Mouse (Mus musculus): ENCODE results near the gene Ankdd1b. TPM values are rescaled to one million over a fixed set of nuclear protein-coding genes. Genes with fewer than 3 reads are reported as not detected.
A peak's percentile ranks its signal among the peaks of the same experiment; 100 is the strongest.

Ankdd1b gene
- 0.50 and 0.59 TPM in 2 replicates for polyA plus RNA-seq (2015; fragmentation: Nextera tagmentation; extraction: Ambion mirVana)

DNA sequence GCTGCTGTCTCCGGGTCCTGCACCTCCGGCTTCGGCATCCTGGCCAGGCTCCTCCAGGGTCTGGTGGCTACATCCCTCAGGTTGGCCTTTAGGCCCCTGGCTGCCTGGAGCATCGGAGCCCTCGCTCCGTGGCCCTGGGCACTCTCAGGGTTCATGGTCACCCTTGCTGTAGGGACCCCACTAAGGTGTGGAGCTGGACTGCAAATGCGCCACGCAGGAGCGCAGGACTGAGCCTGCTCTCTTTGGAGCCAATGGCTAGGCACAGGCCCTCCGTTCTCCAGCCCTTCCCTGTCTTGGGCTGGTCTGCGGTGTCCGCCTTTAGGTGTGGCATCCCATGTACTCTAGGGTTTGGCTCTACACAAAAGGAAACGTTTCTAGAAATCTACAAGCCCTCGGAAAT lies at the start of gene Ankdd1b:
Gene Ankdd1b, minus strand, starts transcription at position 242 of the 400 bp plus-strand sequence.
- 80% methylated on average over 14 of the region's 14 CpGs for WGBS
- no peaks in the 10 kb centered on the region for H3K9me3 ChIP-seq
- no peak within 1 kb of the TSS for H3K27ac ChIP-seq
- peak; percentile 27; the same call in 1 of the 2 replicates for ATAC-seq (ENCODE audit: insufficient read depth, low FRiP score, low read depth)
- no peaks in the 10 kb centered on the region for H3K36me3 ChIP-seq
- H3K4me1 ChIP-seq = no peaks in the 10 kb centered on the region
- no peak within 1 kb of the TSS for H3K4me3 ChIP-seq (replicated peaks)
- no peaks in the 10 kb centered on the region for H3K27me3 ChIP-seq (replicated peaks)
- H3K9ac ChIP-seq = no peak within 1 kb of the TSS
- no peak within 1 kb of the TSS for H3K4me2 ChIP-seq

DNA sequence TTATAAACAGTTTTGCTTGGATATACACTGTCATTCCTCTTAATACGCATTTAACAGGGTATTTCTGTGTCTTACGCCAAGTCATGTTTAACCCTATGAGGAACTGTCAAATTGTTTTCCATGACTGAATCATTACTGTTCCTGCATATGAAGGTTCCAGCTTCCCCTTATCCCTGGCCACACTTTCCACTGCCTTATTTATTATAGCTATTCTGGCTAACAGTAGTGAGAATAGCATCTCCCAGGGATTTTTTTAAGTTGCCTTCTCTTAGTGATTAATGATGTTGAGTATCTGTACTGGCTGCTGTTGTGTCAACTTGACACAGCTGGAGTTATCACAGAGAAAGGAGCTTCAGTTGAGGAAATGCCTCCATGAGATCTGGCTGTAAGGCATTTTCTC lies 46.3 kb upstream of the Ankdd1b start:
- Histone ChIP-seq H3K4me1 (0 out of 2 replicates have a peak, but pooled peaks cover 5% of the 10 kb centered on the region), H3K36me3 (no peaks in the 10 kb centered on the region), H3K9ac (no peak overlapping the region), H3K4me3 (replicated peaks) (no peak overlapping the region), H3K27ac (no peak overlapping the region), H3K4me2 (no peak overlapping the region), H3K27me3 (replicated peaks) (no peaks in the 10 kb centered on the region), H3K9me3 (no peaks in the 10 kb centered on the region)
- WGBS = 57% methylated on average over 2 of the region's 2 CpGs
- no peak for ATAC-seq (ENCODE audit: insufficient read depth, low FRiP score, low read depth)

DNA sequence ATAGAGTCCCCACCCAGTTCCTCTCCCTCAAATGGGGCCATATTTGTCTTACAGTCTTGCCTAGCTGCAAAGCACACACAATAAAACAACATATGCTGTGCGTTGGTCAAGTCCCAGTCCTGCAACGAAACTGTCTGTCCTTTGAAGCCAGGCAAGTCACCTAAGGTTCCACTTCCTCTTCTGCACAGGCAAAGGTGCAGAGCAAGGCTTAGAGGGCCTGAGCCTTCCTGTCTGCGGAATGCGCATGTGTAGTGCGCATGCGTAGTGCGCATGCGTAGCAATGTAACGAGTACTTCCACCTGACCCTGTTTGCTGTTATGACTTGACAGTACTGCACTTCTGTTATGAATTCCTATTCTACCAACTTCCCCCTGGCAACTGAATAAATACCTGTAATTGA lies 45.3 kb upstream of the Ankdd1b start:
- no peak overlapping the region for H3K27ac ChIP-seq
- ATAC-seq (ENCODE audit: insufficient read depth, low FRiP score, low read depth) = no peak
- 91% methylated on average over 9 of the region's 9 CpGs for WGBS
- no peaks in the 10 kb centered on the region for H3K36me3 ChIP-seq
- H3K4me3 ChIP-seq (replicated peaks) = no peak overlapping the region
- no peaks in the 10 kb centered on the region for H3K9me3 ChIP-seq
- H3K4me2 ChIP-seq = no peak overlapping the region
- H3K9ac ChIP-seq = no peak overlapping the region
- H3K4me1 ChIP-seq = peaks cover 11% of the 10 kb centered on the region; the same call in 1 of the 2 replicates
- no peaks in the 10 kb centered on the region for H3K27me3 ChIP-seq (replicated peaks)

DNA sequence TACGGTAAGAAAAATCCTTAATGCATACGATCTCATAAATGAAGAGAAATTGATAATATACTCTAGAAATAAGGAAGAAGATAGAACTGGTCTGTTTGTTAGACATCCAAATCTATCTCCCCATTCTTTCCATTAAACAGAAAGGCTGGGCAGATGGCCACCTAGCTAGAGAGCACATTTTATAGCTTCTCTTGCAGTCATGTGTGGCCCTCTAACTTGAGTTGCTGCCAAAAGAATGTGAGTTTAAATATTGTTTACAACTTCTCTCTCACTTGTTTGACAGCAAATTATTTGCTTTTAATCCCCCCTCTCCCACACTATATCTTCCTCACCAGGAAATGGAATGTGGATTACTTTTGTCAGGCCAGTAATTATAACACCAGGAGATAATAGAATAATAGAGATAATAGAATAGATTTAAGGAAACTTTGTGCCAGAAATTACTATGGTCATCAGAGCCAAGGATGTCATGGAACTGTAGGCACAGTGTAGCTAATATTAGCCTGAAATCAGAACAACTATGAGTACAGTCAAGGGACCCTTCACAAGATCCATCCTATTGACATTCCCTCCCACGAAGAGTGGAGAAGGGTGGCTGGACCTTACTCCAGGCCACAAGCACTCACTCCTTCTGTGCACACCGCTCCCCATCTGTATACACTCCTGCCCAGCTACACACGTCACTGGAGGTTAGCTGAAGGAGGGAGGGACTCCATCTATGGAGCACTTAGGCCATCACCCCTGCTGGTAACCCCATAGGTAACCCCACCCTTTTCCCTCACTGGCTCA lies 43.4 kb upstream of the Ankdd1b start:
- Histone ChIP-seq H3K4me2 (no peak overlapping the region), H3K36me3 (no peaks in the 10 kb centered on the region), H3K27me3 (replicated peaks) (no peaks in the 10 kb centered on the region), H3K4me1 (peaks cover 11% of the 10 kb centered on the region; the same call in 1 of the 2 replicates), H3K9me3 (no peaks in the 10 kb centered on the region), H3K4me3 (replicated peaks) (no peak overlapping the region), H3K27ac (peak overlapping the region; percentile 38; the same call in 1 of the 2 replicates), H3K9ac (no peak overlapping the region)
- ATAC-seq (ENCODE audit: insufficient read depth, low FRiP score, low read depth) = peak; percentile 27; the same call in 1 of the 2 replicates
- WGBS = 50% methylated on average over 5 of the region's 5 CpGs

DNA sequence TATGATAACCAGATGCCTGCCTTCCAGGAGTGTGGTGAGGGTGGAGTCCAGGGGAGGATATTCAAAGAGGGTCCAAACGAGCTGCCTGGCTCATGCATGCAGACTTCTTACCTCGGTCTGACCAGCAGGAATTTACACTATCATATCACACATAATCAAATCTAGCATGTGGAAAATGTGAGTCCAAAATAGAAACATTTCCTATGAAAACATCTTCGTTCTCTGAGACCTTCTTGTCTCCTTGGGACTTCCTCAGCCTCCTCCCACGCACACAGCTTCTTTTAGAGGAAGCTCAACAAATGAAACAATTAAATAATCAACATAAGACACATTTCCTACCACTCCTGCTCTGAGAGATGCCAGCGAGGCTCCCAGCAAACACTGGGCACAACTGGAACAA lies 40.9 kb upstream of the Ankdd1b start:
- 44% methylated on average over 5 of the region's 5 CpGs for WGBS
- Histone ChIP-seq H3K27me3 (replicated peaks) (no peaks in the 10 kb centered on the region), H3K4me3 (replicated peaks) (no peak overlapping the region), H3K4me1 (peaks cover 11% of the 10 kb centered on the region; the same call in 1 of the 2 replicates), H3K9me3 (no peaks in the 10 kb centered on the region), H3K36me3 (no peaks in the 10 kb centered on the region; the same call in 1 of the 2 replicates), H3K9ac (no peak overlapping the region), H3K27ac (no peak overlapping the region), H3K4me2 (no peak overlapping the region)
- no peak for ATAC-seq (ENCODE audit: insufficient read depth, low FRiP score, low read depth)

DNA sequence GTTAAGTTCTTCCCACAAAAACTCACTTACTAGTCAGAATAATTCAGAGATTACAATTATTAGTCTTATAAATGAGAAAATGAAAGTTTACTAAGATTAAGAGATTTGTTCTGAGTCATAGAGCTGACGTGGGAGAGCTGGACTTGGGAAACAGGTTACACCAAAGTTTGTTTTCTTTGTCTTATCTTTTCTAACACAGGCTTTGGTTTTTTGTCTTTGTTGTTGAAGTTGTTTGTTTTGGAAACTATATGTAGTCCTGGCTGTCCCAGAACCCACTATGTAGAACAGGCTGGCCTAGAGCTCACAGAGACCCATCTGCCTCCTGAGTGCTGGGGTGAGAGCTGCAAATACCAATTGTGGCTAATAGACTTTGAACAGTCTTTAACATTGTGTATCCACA lies 40.3 kb upstream of the Ankdd1b start:
- H3K4me1 ChIP-seq = peaks cover 11% of the 10 kb centered on the region; the same call in 1 of the 2 replicates
- no peaks in the 10 kb centered on the region for H3K9me3 ChIP-seq
- no peaks in the 10 kb centered on the region for H3K27me3 ChIP-seq (replicated peaks)
- ATAC-seq (ENCODE audit: insufficient read depth, low FRiP score, low read depth) = no peak
- H3K27ac ChIP-seq = no peak overlapping the region
- no peaks in the 10 kb centered on the region; the same call in 1 of the 2 replicates for H3K36me3 ChIP-seq
- no peak overlapping the region for H3K4me3 ChIP-seq (replicated peaks)
- H3K4me2 ChIP-seq = no peak overlapping the region
- H3K9ac ChIP-seq = no peak overlapping the region
- WGBS = 53% methylated on average over 1 of the region's 1 CpGs

DNA sequence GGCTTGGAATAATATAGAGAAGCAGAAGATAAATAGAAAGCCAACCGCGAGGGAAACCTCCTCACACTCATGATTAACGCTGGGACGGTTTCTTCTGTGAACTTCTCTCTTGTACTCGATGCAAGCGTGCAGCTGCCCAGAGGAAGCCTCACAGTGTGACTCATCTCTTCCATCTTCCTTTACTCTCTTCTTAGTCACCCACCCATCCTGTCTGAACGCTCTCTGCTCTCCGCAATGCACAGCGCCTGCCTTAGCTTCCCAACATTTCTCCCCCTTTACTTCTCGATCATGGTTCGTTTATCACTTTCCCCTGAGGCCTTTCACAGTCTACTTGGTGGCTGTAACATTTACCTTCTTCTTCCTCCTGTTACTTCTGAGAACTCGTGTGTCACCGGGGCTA lies 39.6 kb upstream of the Ankdd1b start:
- no peaks in the 10 kb centered on the region for H3K27me3 ChIP-seq (replicated peaks)
- H3K9ac ChIP-seq = no peak overlapping the region
- no peaks in the 10 kb centered on the region; the same call in 1 of the 2 replicates for H3K36me3 ChIP-seq
- H3K9me3 ChIP-seq = no peaks in the 10 kb centered on the region
- no peak overlapping the region for H3K4me3 ChIP-seq (replicated peaks)
- H3K4me1 ChIP-seq = peaks cover 11% of the 10 kb centered on the region; the same call in 1 of the 2 replicates
- H3K4me2 ChIP-seq = no peak overlapping the region
- 60% methylated on average over 13 of the region's 13 CpGs for WGBS
- peak overlapping the region; percentile 8; the same call in 1 of the 2 replicates for H3K27ac ChIP-seq
- peak; percentile 56; the same call in 1 of the 2 replicates for ATAC-seq (ENCODE audit: insufficient read depth, low FRiP score, low read depth)

DNA sequence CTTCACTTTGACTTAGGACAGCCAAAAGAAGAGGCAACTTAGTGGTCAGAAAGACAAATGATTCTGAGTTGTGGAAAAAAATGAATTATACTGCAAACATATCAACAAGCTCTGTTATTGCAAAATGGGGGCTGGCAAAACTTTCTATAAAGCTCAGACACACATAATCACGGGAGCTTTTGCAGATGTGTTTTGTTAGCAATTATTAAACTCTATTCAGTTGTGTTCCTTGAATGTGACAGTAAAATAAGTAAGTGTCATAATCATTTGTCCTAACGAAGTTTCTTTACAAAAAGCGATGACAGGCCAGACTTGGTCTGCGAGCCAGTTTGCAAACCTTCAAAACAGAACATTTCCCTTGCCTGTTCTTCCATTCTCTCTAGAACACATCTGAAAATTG lies 36.5 kb upstream of the Ankdd1b start:
- Histone ChIP-seq H3K4me2 (no peak overlapping the region), H3K4me3 (replicated peaks) (no peak overlapping the region), H3K9me3 (no peaks in the 10 kb centered on the region), H3K27me3 (replicated peaks) (no peaks in the 10 kb centered on the region), H3K27ac (no peak overlapping the region), H3K4me1 (peaks cover 6% of the 10 kb centered on the region; the same call in 1 of the 2 replicates), H3K36me3 (no peaks in the 10 kb centered on the region; the same call in 1 of the 2 replicates), H3K9ac (no peak overlapping the region)
- ATAC-seq (ENCODE audit: insufficient read depth, low FRiP score, low read depth) = no peak
- WGBS = 72% methylated on average over 4 of the region's 4 CpGs

DNA sequence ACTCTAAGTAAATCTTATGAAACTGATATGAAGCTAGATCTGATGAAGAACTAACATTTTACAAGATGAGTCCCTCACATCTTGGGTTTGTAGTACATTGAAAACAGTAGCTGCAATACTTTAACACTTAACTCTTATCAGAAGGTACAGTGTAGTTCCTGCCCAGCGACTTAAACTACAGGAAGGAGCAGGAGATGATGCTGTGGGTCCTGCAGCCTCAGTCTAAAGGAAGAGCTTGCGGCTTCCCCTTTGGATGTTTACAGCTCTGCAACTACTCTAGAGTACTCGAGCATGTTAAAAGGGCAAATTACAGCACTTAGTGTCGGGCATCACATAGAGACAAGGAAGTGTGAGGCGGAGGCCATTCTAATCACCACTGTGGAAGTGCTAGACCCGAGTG lies 35.3 kb upstream of the Ankdd1b start:
- ATAC-seq (ENCODE audit: insufficient read depth, low FRiP score, low read depth) = no peak

DNA sequence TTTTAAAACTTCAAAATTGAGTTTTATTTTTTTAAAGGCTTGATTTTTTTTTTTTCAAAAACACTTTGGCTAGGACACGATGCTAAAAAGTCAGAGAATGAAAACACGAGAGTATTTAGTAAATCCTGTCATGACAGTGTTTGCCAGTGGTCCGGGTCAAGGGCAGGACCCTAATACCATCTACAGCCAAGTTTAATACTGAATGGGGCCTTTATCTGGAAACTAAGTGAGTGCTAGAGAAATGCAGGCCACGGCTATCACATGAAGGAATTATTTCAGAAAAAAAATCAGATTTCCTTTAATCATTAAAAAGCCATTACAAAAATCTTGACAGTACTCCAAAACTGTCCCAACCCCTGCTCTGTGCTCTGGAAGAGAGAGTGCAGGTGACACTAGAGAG lies 34.7 kb upstream of the Ankdd1b start:
- H3K27me3 ChIP-seq (replicated peaks) = no peaks in the 10 kb centered on the region
- H3K9ac ChIP-seq = no peak overlapping the region
- no peak overlapping the region for H3K27ac ChIP-seq
- no peak for ATAC-seq (ENCODE audit: insufficient read depth, low FRiP score, low read depth)
- H3K36me3 ChIP-seq = no peaks in the 10 kb centered on the region; the same call in 1 of the 2 replicates
- H3K4me2 ChIP-seq = no peak overlapping the region
- 72% methylated on average over 4 of the region's 4 CpGs for WGBS
- no peaks in the 10 kb centered on the region for H3K4me1 ChIP-seq
- no peak overlapping the region for H3K4me3 ChIP-seq (replicated peaks)
- H3K9me3 ChIP-seq = no peaks in the 10 kb centered on the region

More for the DNA sequence above, 35.3 kb upstream of the Ankdd1b start:
- Histone ChIP-seq H3K4me1 (no peaks in the 10 kb centered on the region), H3K36me3 (no peaks in the 10 kb centered on the region; the same call in 1 of the 2 replicates), H3K9me3 (no peaks in the 10 kb centered on the region), H3K4me3 (replicated peaks) (no peak overlapping the region), H3K27me3 (replicated peaks) (no peaks in the 10 kb centered on the region), H3K9ac (no peak overlapping the region), H3K27ac (no peak overlapping the region), H3K4me2 (no peak overlapping the region)
- 65% methylated on average over 6 of the region's 6 CpGs for WGBS

DNA sequence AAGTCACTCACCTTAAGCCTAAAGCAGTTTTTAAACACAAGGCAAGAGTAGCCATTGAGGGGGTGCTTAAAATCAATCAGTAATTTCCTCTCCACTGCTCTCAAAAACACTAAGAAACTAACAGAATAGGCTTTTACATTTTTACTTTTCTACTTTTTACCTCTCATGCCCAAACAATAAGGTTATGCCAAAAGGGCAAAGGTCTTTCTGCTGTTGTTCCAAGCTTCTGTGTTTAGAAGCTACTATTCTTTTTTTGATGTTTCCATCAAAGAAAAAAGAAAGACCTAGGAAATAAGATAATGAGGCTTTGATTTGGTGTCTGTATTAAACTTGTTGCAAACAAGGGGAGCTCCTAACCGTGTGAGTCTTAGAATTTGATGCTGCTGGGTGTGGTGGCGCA lies 28.9 kb upstream of the Ankdd1b start:
- no peak overlapping the region for H3K4me2 ChIP-seq
- no peaks in the 10 kb centered on the region for H3K9me3 ChIP-seq
- H3K27ac ChIP-seq = no peak overlapping the region
- WGBS = 86% methylated on average over 2 of the region's 2 CpGs
- no peak for ATAC-seq (ENCODE audit: insufficient read depth, low FRiP score, low read depth)
- H3K9ac ChIP-seq = no peak overlapping the region
- no peaks in the 10 kb centered on the region for H3K27me3 ChIP-seq (replicated peaks)
- 0 out of 2 replicates have a peak, but pooled peaks cover 4% of the 10 kb centered on the region for H3K36me3 ChIP-seq
- H3K4me3 ChIP-seq (replicated peaks) = no peak overlapping the region
- H3K4me1 ChIP-seq = no peaks in the 10 kb centered on the region

DNA sequence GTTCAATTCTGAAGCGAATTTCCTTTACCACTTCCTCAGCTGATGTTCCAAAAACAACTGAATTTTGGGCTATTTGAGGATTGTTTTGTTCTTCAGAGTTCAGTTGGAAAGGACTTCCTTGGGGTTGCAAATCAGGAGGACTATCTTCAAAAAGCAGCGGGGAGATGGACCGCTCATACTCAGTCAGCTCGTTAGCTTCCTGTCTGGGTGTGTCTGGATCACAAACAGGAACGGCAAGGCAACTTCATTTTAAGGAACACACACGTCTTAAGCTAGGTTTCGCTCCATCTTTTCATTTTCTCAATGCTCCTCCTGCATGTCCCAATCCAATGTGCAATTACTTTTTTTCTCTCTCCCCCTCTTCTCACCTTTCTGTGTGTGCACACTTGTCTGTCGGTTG lies 25.6 kb upstream of the Ankdd1b start:
- no peaks in the 10 kb centered on the region for H3K27me3 ChIP-seq (replicated peaks)
- no peaks in the 10 kb centered on the region for H3K4me1 ChIP-seq
- H3K36me3 ChIP-seq = 0 out of 2 replicates have a peak, but pooled peaks cover 4% of the 10 kb centered on the region
- no peak for ATAC-seq (ENCODE audit: insufficient read depth, low FRiP score, low read depth)
- 81% methylated on average over 8 of the region's 8 CpGs for WGBS
- no peak overlapping the region for H3K4me2 ChIP-seq
- H3K9ac ChIP-seq = no peak overlapping the region
- H3K4me3 ChIP-seq (replicated peaks) = no peak overlapping the region
- H3K9me3 ChIP-seq = no peaks in the 10 kb centered on the region
- H3K27ac ChIP-seq = no peak overlapping the region

Data from stomach, embryonic 15.5 days (tissue).